12 mouse cellular contexts compared by ENCODE assay signal in the genomic region with DNA sequence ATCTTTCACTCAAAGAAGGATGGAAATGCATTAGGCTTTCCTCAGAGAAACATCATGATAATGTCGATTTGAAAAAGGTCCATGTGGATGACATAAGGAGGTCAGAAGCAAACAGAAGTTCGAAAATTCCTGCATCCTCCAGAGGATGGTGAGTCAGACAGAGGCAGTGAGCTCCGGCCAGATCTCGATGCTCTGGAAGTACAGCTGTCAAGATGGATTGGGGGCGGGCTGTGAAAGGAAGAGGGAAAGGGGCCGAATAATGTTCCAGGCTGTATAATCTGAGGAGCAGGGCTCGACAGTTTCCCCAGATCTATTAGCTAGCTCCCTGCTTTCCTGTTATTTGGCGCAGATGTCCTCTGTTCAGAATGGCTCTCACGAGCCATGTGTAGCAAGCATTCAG.
A peak's percentile ranks its signal among the peaks of the same experiment; 100 is the strongest.
DNase-seq lines count a peak whose midpoint lies in the region.
"Had no signal": no experiment of that assay in that cellular context is flagged by ENCODE, and none has a peak within 500 bp of the region (broad histone marks: within the 10 kb centered on the region; RNA-seq: fewer than 3 reads in every experiment).

No protein-coding gene starts in this region.

- peak; percentile 3 for DNase-seq in embryo, embryonic 10 days (ENCODE audit: low spot score)
- no peak for DNase-seq in embryo, embryonic 11 days
- DNase-seq in kidney, postnatal 10 days = peak; percentile 13
- no peak for DNase-seq in kidney, postnatal 14 days
- DNase-seq in brain, adult 2 months (ENCODE audit: low read depth, low spot score) = peak; percentile 11
- DNase-seq in heart, postnatal 10 days = peak; percentile 51 to 52
- DNase-seq in adrenal gland, postnatal 10 days = no peak
- DNase-seq in cerebellum, postnatal 36 days = no peak
- DNase-seq: adrenal gland, adult 8-10 months; cerebellum, postnatal 14 days; liver, postnatal 0 days; midbrain, embryonic 14.5 days had no signal

- intact Hi-C loops in heart, postnatal 10 days (cut with DNase I) = loop anchor here (2.0 kb wide), 1 partner anchor 51 kb away; no protein-coding TSS in a partner anchor

Comparison
In these comparisons a context has a peak if more than half of its experiments do, and no peak if none do; other contexts are left out.
1. DNase-seq: peak in embryo, embryonic 10 days (single experiment), kidney, postnatal 10 days (single experiment), brain, adult 2 months (single experiment) and heart, postnatal 10 days (2 of 2); none in embryo, embryonic 11 days (single experiment), kidney, postnatal 14 days (single experiment), adrenal gland, postnatal 10 days (single experiment) and cerebellum, postnatal 36 days (0 of 2).